Mouse (Mus musculus) right cerebral cortex, postnatal 25 days (tissue): ENCODE measurements around the gene Slitrk4.
A peak's percentile ranks its signal among the peaks of the same experiment; 100 is the strongest.

Experiments used
- DNase-seq: peaks from one replicate; pipeline ENCODE4 v3.0.0; 2022

Gene Slitrk4

DNA sequence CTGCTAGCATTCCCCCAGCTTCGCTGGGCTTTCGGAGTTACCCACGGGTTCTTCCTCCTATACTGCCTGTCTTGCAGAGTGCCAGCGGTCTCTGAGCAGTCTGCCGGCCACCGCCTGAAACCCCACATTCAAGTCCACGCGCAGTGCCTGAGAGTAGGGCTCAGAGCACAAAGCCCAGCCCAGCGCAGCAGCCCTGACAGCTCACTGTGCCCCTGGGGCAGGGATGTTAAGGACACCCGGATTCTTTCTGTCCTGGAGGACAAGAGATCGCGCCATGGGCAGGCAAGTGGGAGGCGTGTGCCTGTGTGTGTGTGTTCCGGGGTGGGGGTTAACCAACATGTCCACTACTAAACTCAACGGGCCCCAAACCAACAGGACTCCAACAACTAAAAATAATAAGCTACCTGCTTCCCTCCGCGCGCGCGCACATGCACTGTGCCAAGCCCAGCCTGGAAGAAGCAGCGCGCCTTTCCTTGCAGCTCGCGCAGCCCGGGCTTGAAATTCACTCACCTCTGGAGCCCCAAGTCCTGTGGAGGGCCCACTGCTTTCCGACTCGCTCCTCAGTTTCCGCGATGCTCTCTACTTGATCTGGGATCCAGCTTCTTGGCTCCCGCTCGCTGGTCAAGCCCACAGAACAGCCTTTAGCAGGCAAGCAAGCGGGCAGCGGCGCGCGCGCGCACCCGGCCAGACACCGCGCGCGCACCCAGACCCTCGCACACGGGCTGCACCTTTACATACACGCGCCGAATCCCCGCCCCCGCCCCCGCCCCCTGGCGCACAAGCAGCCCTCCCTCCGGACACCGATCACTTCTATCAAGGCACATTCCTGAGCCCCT lies at the start of gene Slitrk4:
Gene Slitrk4 (minus strand): TSS at position 707 of the 836 bp plus-strand sequence.
- peak; percentile 38 for DNase-seq

GRCm38 (mm10) chrX:64319501-64319900 lies 42.7 kb upstream of the Slitrk4 start:
- no peak for DNase-seq

DNA sequence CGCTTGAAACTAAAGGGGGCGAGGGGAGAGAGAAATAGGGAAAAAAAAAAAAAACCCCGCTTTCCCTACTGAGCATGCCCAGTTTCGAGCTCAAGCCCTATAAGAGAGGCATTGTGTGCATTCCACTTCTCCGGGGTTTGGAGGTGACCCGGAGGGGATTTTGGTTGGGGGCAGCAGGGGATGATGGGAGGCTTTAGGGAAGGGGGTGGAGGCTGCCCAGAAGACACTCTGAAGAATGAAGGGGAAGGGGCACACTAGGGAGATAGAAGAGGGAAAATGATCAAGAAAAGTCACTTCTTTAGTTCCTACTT lies 1.1 kb upstream of the Slitrk4 start:
- DNase-seq: no peak

DNA sequence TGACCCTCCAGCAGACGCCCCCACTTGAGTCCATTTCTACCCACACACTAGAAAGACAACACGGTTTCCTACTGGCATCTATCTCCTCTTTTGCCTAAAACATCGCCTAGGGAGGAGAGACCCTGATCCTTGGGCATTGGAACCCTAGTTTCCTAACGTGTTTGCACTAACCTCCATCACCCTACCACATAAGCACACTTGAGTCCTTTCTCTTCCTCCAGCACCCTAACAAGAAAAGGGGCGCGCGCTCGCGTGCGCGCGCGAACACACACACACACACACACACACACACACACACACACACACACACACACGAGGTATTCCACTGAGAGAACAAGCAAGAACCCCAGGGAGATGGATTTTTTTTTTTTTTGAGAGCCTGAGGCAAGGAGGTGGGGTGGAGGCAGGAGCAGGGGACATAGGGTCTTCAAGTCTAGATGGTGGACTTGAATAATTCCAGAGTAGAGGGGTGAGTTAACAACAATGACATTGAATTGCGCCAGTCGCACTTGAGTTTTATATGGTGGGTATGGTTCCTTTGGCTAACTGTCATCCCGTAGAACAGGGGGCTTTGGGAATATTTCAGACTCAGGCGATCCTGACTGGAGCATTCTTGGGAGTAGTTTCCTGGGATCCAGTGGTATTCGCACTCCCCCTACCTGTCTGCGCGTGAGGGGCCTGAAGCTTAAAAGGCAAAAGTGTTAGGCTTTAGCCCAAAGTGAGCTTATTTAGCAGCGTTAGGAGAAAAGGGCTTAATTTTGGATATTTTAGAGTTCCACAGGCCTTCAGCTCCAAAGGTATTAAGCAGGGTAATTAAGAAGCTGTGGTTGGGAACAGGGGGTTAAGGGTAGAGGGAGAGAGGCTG lies 562 bp upstream of the Slitrk4 start:
- DNase-seq: peak; percentile 24

- peak; percentile 53 for DNase-seq
Observed at GRCm38 (mm10) chrX:64275501-64276289, 1.1 kb downstream of the Slitrk4 start.

DNA sequence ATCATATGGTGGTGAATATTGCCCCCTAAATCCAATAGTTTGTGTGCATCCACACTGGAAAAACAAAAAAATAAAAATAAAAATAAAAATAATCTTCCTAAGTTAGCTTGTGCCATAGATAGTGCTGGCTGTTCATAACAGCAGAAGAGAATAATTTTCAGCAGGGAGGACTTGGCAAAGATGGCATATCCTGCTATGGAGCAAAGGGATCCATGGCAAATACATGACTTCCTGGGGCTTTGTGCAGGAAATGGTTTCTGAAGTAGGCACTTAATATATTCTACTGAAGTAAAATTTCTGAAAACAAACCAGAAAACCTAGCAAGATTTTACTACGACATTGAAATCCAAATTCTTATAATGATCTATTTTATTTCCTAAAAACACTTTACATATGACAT lies 13.3 kb downstream of the Slitrk4 start:
- DNase-seq: no peak
